Mouse (Mus musculus) ES-CJ7 (cell line): ENCODE data around the gene Fibin.

Experiments used
- DNase-seq: peaks from one replicate; pipeline ENCODE4 v3.0.0; 2011; ENCODE audit warnings: low read depth, low spot score

The Fibin gene

DNA sequence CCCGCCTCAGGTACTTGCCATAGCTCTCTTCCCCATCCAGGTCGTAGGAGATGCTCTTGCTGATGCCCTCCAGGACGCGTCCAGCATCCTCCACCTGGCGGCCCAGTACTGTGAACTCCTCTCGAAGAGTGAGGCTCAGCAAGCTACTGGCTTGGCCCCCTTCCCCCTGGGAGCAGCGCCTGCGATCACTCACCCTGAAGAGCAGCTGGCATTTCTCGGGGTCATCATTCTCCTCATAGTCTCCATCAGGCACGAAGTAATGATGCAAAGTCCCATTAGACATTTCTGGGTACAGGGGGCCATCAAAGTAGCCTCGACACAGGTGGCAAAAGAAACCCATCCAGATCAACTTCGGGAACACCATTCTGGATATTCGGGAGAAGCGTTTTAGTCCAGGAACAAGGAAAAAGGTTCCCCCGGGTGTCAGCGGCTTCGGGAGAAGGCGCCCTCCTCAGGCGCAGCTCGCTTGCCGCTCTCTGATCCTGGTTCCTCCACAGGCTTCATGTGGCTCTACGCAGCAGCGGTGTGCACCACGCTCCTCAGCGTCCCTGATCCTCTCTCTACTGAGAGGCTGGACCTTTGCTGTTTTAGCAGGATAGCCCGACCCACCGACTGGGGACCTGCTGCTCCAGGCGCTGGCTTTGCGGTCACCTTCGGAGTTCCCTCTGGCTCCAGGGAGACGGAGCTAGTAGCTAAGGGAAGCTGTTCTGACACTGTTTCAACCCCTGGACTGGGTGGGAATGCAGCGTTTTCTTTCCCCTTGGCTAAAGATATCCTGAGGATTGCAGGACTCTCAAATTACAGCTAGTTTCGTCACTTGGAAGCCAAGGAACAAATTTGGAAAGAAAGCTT lies at the start of gene Fibin:
TSS of gene Fibin (minus strand) at position 752 of the 852 bp plus-strand sequence.
- peak; percentile 45 for DNase-seq

DNA sequence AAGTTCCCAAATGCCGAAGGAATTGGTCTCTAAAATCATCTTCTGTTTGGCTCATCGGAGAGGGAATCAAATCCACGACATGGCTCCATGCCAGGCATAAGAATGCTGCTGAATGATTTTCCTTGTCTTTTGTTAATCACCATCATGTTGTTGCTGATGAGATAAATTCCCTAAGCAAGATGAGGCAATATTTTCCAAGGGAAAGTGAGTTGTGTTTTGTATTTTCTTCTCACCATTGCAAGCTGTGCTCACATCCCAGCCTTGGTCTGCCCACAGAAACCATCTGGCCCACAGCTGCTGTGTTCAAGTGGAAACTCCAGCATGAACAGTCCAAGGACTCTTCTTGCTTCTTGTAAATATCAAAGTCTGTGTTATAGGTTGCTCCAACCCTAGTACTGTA lies 48.4 kb upstream of the Fibin start:
- DNase-seq = no peak

DNA sequence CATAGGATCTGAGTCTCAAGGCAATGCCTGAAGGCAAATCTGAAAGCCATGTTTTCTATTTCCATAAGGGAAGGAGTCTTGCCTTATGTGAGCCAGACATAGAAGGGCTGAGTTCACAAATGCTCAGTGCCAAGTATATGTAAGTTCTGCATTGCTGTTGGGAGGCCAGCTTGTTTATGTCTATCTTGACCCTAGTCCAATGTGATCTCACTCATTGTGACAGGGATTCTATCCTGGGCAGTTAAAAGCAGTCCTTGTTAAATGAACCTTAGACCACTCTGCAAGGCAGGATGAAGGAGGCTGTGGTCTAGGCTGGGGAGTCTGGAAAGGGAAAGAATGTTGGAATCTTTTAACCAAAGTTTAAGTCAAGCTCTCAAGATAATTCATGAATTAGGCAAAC lies 45.8 kb upstream of the Fibin start:
- DNase-seq = no peak

DNA sequence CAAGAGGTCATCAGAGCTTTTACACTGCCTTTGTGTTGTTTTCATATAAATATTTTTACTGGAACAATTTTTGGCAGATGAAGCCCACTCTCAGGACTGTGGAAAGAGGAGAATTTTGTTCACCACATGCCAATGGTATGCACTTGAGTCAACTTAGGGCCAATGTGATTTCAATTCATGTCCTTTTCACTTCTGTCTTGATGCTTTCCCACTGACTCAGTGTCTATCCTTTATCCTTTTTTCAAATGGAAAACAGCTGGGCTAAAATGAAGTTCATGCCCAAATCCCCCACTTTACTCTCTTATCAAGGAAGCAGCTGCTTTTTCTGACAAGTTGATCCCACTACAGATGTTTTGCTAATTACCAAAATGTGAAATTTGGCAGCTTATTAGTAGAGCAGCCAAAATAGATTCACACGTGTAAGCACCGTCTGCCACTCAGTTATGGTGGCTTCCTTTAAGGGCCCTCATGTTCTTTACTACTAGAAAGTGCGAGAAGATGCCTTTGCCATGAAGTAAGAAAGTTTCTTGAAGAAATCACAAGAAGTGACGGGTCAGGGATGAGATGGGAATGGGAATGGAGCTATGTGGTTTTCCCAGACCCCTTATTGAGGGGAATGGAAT lies 29.8 kb upstream of the Fibin start:
- DNase-seq = no peak

DNA sequence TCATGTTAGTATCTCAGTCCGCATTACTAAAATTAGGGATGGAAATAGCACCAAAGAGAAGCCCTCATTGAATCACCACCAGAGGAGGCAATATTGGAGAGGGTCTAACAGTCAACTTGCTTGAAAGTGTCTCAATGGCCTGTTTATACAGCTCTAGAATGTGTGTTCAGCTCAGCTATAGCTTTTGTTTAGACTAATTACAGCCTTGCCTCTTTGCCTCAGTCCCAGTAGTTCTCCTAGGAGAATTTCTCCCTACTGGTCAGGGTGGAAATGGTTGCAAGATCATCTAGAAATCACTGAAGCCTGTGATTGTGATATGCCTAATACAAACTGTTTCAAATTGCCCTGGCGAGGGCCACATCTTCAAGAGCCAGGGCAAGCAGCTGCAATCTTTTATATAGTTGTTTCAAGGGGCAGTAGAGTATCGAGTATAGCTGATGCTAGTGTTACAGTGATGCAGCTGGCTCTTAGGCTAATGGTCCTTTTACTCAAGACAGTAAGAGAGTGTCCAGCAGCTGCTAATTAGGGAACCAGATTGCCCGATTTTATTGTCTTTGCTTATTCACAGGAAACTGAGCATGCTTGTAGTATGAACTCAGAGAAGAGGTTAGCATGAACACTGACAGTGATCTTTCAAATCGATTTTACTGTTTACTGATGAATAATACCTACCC lies 27.9 kb upstream of the Fibin start:
- no peak for DNase-seq

DNA sequence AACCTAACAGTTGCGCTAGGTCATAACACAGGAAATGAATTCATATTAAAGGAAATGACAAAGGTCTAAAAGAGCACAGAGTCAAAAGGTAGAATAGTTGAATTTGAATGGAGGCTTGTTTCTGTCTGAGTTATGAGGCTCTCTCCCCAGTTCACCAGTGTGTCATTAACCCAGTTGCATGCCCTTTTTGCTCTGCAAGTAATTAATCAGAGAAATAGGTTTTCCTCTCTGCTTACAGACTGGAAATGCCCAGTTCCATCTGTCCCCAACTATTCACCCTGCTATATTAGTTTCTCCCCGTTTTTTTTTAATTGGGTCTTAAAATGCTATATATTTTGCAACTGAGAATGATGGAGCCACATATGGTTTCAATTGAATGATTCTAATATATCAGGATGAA lies 16.8 kb upstream of the Fibin start:
- DNase-seq = no peak

DNA sequence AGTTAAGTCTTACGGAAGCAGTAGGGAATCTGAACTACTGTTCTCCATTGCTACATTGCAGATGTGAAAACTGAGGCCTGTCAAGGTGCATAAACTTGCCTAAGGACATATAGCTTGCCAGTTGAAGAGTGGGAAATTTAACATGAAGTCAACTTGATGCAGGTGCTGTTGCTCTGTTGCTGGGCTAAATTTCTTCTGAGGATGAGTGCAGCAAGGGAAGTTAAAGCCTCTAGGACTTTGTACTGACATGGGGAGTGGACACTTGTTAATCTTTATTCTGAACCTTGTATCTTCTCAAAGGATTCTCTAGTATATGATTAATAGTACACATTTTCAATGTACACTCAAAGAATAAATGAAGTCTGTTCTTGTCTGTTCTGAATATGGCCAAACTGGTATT lies 13.7 kb upstream of the Fibin start:
- DNase-seq = no peak

DNA sequence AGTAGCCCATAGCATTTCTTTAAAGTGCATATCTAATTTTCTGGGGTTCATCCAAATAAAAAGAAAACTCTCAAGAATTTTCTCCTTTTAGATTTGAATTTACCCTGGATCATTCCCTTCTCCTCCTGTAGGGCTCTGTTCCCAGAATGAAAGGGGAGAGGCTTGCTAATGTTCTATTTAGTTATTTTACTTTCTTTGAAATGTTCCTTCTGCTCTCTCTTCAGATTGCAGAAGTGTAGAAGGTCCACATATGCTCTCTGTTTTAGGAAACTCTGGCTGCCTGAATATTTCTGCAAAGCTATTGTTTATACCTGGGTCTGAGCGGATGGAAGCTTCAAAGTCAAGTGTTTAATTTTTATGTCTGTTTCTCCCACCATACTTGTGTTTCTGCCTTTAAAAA lies 12.5 kb upstream of the Fibin start:
- no peak for DNase-seq

DNA sequence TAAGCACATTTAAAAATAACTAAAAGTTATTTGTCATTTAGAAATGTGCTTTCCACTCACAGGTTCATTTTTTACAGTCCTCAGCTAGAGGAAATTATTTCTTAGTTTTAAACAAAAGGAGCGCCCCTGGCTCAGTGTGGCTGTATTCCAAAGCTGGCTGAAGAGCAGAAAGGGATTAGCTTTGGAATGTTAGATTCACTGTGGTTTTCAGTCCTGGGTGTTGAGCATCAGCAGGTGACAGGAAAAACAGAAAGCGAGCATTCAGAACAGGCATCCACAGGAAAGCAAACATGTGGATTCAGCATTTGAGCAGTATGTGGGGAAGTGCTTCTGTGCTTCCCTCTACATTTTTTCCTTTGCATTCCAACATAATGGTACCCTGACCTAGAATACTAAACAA lies 10.2 kb upstream of the Fibin start:
- no peak for DNase-seq

DNA sequence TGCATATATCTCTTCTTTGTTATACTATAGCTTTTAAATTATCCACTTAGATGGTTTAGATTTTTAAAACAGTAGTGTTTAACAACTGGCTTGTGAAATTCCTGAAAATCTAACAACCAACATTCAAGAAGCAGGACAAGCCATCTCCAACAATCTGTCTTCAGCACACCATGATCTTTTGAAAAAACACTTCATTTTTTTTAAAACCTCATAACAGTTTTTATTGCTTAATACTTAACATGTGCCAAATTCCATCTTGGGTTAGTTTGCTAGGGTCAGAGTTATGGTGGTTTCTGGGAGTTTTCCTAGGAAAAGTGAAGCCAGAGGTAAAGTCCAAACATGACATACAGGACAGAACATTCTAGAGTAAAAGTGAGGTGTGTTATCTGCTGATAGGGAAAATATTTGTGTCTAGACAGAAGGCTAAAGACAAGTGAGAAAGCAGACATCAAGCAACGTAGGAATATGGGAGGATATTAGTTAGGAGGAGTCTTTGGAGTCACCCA lies 4.5 kb upstream of the Fibin start:
- no peak for DNase-seq

DNA sequence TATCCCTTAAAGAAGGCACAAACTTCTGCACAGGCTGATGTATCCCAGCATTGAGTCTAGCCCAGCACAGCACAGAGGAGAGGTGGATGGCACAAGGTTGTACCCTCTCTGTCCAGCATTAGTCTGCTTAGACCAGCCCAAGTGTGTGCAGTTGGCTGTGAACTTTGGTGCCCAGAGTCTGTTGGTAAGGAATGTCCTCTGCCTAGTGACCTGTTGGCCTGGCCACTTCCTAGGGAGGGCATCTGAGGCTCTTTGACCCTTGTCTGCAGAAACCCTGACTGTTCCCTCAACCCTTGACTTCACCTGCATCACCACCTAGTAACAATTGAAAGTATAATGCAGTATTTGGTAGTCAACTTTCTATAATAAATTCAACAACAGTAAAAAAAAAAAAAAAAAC lies 2.4 kb upstream of the Fibin start:
- no peak for DNase-seq

DNA sequence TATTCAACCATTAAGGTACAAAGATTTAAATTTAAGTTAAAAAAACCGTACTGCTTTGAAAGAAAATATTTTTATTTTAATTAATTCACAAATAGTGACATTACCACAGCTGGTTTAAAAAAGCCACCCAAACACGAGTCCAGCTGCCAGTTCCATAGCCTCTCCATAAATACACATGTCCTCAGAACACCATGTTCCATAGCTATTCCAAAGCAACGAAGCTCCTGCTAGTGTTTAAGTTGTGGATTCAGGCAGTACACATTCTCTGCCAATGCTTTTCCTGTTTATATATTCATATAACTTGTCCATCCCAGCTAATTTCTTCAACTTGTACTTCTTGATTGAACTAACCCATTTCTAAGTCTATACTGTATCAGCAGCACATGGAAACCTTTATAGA lies 872 bp upstream of the Fibin start:
- DNase-seq = no peak

DNA sequence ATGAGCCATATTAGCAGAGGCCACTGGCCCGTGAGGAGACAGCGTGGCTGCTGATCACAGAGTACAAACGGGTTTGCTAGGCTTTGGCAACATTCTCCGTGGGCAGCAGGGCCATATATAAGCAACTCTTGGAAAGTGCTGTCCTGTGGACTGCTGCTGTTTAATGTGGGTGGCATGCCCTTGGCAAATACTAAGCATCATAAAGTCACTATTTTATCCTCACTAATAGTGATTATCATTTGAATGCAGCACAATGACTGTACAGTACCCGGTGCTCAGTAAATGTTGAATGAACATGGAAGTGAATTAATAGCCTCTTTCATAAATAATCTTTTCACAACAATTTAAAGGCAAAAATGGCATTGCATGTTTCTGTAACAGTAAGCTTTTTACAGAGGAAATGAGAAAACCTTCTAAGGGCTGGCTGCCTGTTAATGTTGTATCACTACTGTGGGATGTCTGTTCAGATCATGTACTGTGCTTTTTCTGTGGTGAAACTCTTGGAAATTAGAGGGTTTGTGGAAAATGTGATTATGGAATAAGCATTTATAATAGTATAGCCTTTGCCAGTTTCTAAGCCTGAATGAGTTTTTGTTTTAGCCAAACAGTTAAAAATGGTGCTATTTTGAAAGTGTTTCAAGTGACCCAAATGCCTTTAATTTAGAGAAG lies 9.5 kb downstream of the Fibin start:
- no peak for DNase-seq

DNA sequence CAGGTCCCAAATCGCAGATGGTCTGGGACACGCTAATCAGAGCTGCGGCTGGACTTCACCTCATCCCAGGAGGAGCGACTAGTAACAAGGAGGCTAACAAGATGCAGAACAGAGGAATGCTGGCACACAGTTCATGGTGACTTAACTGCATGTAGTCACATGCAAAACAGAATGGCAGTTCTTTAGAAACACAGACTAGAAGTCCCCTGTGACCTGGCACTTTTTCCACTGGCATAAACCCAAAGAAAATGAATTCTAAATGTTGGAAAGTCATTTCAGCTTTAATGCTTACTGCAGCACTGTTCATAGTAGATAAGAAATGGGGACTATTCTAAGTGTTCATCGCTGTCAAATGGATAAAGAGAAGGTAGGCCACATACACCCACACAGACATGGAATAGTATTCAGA lies 11.1 kb downstream of the Fibin start:
- DNase-seq = no peak

DNA sequence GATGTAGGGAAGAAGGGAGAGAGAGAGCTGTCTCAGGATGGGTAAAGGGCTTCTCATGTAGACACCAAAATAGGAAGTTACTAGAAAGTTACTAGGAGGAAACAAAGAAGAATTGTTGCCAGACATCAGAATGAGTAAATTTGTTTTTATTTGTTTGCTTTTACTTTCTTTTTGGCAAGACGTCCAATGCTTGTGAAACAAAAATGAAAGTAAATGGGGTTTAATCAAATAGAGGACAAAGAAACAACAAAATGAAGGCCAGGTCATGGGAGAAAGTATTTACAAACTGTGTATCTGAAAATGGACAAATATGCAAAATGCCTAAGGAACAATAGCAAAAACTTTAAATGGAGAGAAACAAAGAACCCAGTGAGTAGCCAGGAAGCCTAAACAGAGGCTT lies 11.6 kb downstream of the Fibin start:
- no peak for DNase-seq

DNA sequence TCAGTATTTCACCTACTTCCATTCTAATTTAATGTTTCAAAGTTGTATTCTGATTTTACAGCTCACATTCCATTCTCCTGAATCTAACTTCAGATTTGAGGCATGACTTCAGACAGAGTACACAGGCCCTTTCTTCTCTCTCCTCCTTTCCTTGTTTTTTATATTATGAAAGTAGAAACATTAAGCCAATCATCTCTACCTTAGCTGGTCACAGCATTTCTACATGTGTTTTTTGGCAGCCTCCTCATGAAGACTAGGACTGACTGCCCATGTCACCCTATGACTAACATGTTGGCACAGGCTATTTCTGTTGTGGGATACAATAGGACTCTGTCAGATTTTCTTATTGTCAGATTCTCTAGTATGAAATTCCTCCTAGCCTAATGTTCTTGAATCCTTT lies 34.0 kb downstream of the Fibin start:
- DNase-seq = no peak

DNA sequence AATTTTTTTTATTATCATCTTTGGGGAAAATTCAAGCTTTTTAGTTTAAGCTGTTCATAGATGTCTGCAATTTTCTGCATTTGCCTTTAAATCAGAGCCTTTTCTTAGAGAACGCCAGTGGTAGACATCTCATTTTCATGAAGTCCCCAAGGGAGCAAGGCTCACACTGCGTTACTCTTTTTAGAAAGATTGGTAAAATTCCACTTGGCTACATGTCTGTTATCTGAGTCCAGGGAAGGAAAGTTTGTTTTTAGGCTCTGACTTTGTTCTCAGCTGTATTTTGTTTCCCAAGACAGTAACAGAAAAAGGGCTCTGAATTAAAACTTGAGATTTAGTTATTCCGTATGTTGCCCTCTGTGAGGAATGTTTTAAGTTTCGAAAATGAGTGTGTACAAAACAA lies 43.0 kb downstream of the Fibin start:
- DNase-seq = no peak

DNA sequence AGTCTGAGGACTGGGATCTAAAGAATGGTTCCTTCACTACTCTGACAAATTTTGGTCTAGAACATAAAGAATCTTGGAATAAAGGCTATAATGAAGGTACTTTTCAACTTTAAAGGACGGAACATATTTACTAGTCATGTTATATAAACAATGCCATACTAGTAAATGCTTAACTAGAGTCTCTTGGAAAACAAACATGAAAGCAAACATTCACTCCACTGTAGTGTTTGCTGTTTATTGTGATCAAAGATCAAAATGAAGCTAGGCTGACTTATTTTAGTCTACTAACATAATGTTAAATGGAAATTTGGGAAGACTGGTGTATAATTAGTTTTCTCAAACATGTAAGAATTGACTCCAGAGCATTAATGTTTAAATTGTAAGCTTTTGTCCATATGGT lies 43.7 kb downstream of the Fibin start:
- DNase-seq = no peak

DNA sequence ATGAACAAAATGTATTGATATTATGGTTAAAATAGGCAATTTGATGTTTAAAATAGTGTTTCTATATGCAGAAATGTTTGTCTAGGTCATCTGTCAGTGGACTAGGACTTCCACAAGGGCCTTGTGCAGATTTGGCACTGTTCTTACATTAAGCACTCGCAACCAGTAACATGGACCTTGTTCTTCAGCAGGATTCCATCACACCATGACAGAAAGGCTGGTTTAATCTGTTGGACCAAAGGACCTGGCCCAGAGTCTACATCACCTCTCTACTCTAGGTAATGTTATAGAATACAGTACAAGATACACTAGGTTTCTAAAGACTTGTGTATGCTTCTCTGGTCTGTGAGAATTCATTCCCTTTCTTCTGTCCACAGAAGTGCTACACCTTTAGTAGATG lies 44.3 kb downstream of the Fibin start:
- DNase-seq = no peak

DNA sequence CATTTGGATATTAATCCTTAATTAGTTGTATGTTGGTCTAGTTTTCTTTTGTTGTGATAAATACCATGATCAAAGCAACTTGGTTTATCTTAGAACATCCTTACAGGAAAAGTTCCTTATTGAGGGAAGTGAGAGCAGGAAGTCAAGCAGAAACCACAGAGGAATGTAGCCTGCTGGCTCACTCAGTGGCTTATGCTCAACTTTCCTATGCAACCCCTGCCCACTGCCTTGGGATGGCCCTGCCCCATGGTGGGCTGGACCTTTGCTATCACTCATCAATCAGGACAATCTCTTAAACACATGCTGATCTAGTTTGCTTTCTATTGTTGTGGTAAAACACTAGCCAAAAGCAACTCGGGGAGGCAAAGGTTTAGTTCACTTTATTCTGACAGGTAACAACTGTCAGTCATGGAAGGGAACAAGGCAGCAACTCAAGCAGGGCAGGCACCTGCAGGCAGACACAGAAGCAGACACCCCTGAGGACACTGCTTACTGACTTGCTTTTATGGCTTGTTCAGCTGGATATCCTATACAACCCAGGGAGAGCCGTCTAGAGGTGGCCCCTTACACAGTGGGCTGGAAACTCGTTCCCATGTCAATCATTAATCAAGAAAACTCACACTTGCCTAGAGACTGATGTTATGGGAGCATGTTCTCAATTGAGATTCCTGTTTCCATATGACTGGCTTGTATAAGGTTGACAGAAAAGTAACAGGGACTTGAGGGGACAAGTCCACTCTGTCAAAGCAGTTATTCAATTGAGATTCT lies 46.7 kb downstream of the Fibin start:
- DNase-seq = no peak

DNA sequence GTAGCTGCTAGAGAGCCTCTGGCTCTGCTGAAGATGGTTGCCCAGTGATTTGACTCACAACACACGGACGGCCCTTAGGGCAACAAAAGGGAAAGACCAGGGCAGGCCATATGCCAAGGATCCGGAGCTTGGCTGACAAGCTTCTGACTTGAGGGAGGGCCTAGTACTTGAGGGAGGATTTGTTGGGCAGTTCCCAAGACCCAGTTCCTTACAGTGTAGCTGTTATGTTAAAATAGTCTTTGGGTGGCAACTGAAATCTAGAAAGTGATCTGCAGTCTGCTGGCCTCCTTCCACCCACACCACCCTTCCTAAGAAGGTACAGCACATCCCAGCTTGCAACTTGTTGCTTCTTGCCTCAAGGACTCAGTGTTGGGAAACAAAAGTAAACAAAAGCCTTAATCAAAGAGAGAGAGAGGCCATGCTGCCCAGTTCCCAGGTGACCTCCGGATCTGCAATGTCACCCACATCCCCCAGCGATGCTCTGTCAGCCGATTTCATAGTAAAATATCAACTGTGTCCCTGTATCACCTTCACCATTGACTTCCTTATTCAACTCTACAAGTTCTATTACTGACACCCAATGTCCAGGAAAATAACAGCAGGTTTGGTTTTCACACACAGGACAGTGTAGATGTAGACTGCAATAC lies 48.4 kb downstream of the Fibin start, which contains the start of gene Bbox1:
TSS of gene Bbox1 (minus strand) at position 52 of the 647 bp plus-strand sequence.
- no peak for DNase-seq
